Mouse (Mus musculus): ENCODE measurements at regions not wholly inside any gene's neighbourhood (a gene's known extent, or its start where the extent isn't known, plus 50 kb on each side); places are given as distances from the start of the nearest gene placed in this dataset.
A peak's percentile ranks its signal among the peaks of the same experiment; 100 is the strongest.

- DNase-seq (ENCODE audit: low spot score in 2 of 2), result no peak
Measured at GRCm38 (mm10) chr1:90288892-90289731, 85.3 kb downstream of the Ackr3 start.

GRCm38 (mm10) chr1:90289732-90290215 lies 86.0 kb downstream of the Ackr3 start:
- DNase-seq (ENCODE audit: low spot score in 2 of 2), result no peak

- no peak for DNase-seq (ENCODE audit: low spot score in 2 of 2)
Measured at GRCm38 (mm10) chr1:90290428-90291197, 86.8 kb downstream of the Ackr3 start.

GRCm38 (mm10) chr1:90291256-90291655 lies 87.5 kb downstream of the Ackr3 start:
- no peak for DNase-seq (ENCODE audit: low spot score in 2 of 2)

GRCm38 (mm10) chr1:90297751-90298150 lies 94.0 kb downstream of the Ackr3 start:
- no peak for DNase-seq (ENCODE audit: low spot score in 2 of 2)

GRCm38 (mm10) chr1:90300229-90300628 lies 96.4 kb downstream of the Ackr3 start:
- DNase-seq (ENCODE audit: low spot score in 2 of 2), result no peak

- DNase-seq (ENCODE audit: low spot score in 2 of 2), result no peak
Measured at GRCm38 (mm10) chr1:90304331-90304730, 100.6 kb downstream of the Ackr3 start.

- DNase-seq (ENCODE audit: low spot score in 2 of 2), result no peak
Measured at GRCm38 (mm10) chr1:90311016-90311415, 107.2 kb downstream of the Ackr3 start.

GRCm38 (mm10) chr1:90311649-90312442 lies 108.1 kb downstream of the Ackr3 start:
- no peak for DNase-seq (ENCODE audit: low spot score in 2 of 2)

- DNase-seq (ENCODE audit: low spot score in 2 of 2), result no peak
Measured at GRCm38 (mm10) chr1:90313750-90314359, 110.1 kb downstream of the Ackr3 start.

- DNase-seq (ENCODE audit: low spot score in 2 of 2), result no peak
Measured at GRCm38 (mm10) chr1:90317902-90318301, 114.1 kb downstream of the Ackr3 start.

- no peak for DNase-seq (ENCODE audit: low spot score in 2 of 2)
Measured at GRCm38 (mm10) chr1:90318502-90318901, 114.7 kb downstream of the Ackr3 start.

- no peak for DNase-seq (ENCODE audit: low spot score in 2 of 2)
Measured at GRCm38 (mm10) chr1:90320518-90320917, 116.7 kb downstream of the Ackr3 start.

- no peak for DNase-seq (ENCODE audit: low spot score in 2 of 2)
Measured at GRCm38 (mm10) chr1:90321501-90321900, 117.7 kb downstream of the Ackr3 start.

GRCm38 (mm10) chr1:90327237-90327636 lies 123.5 kb downstream of the Ackr3 start:
- DNase-seq (ENCODE audit: low spot score in 2 of 2), result no peak

GRCm38 (mm10) chr1:90332531-90332930 lies 128.8 kb downstream of the Ackr3 start:
- DNase-seq (ENCODE audit: low spot score in 2 of 2), result no peak

GRCm38 (mm10) chr1:90333676-90334430 lies 130.1 kb downstream of the Ackr3 start:
- no peak for DNase-seq (ENCODE audit: low spot score in 2 of 2)

GRCm38 (mm10) chr1:90335001-90335747 lies 131.4 kb downstream of the Ackr3 start:
- DNase-seq (ENCODE audit: low spot score in 2 of 2), result peak; percentile 33 to 36

- no peak for DNase-seq (ENCODE audit: low spot score in 2 of 2)
Measured at GRCm38 (mm10) chr1:90337876-90338316, 134.1 kb downstream of the Ackr3 start.

Data from layer of hippocampus, postnatal 10 days (tissue).